Mouse (Mus musculus) gastrocnemius, postnatal 25 days (tissue): ENCODE data around the gene Tmem163. TPM values are rescaled to one million over a fixed set of nuclear protein-coding genes. Genes with fewer than 3 reads are reported as not detected.

ENCODE experiments used
- DNase-seq: peaks from one replicate; pipeline ENCODE4 v3.0.0; 2022
- total RNA-seq, 2 experiments: library from RNA; stranded (reverse); gene quantifications; 1 replicate in 1 of 2; 2 replicates in 1 of 2; pipeline ENCODE4 v1.2.3; 2021

Gene Tmem163
- total RNA-seq, 2 experiments from 2014 or later = not detected

- no peak for DNase-seq
Measured at GRCm38 (mm10) chr1:127568641-127569040, 110.7 kb downstream of the Tmem163 start.

GRCm38 (mm10) chr1:127556486-127556845, 122.9 kb downstream of the Tmem163 start:
- no peak for DNase-seq

GRCm38 (mm10) chr1:127555822-127556485, 123.4 kb downstream of the Tmem163 start:
- DNase-seq = no peak

DNA sequence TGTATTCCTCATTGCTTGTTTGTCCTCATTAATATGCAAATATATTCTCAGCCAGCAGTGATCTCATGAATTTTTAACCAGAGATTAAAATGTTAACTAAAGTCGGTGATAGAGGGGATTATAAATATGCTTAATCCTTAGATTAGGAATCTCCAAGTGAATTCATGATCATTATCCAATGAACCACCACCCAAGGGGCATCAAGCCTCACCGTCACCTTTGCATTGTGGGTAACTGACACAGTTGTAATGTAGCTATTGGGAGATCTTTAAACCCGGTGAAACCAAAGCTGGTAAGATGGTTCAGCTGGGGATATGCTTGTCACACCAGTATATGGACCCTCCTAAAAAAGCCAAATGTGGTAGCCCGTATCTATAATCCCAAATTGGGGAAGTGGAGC, 131.3 kb downstream of the Tmem163 start:
- DNase-seq = no peak

DNA sequence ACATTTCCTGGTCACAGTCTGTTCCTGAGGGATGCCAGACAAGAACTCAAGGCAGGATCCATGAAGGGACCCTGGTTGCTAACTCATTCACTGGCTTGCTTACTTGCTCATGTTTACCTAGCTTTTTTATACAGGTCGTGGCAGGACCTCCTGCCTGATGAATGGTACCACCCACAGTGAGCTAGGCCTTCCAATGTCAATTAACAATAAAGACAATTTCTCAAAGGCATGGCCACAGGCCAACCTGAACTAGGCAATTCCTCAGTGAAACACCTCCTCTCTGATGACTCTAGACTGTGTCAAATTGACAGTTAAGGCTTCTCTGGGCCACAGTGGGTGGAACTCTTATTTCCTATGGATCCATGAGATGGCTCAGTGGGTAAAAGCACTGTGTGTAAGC, 136.6 kb downstream of the Tmem163 start:
- no peak for DNase-seq

DNA sequence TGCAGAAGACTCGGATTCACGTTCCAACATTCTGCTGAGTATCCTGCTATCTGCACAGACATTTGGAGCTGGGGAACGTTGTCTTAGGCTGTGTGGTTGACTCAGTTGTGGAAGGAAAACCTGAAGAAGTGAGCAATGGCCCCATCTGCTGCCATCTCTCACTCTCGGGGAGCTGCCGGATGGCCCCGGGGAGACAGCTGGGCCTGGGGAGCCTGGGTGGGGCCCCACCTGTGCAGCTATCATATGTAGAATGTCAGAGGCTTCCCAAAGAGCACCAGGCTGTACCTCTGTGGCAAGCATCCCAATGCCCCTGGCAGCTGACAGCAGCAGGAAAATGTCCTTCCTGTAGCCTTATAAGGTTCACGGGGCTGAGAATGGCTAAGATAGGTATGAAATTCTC, 137.4 kb downstream of the Tmem163 start:
- DNase-seq = no peak

GRCm38 (mm10) chr1:127541522-127541921, 137.8 kb downstream of the Tmem163 start:
- DNase-seq = no peak

GRCm38 (mm10) chr1:127537204-127538038, 141.9 kb downstream of the Tmem163 start:
- DNase-seq = no peak

GRCm38 (mm10) chr1:127536448-127536847, 142.9 kb downstream of the Tmem163 start:
- no peak for DNase-seq

GRCm38 (mm10) chr1:127531723-127532122, 147.6 kb downstream of the Tmem163 start:
- DNase-seq = no peak

DNA sequence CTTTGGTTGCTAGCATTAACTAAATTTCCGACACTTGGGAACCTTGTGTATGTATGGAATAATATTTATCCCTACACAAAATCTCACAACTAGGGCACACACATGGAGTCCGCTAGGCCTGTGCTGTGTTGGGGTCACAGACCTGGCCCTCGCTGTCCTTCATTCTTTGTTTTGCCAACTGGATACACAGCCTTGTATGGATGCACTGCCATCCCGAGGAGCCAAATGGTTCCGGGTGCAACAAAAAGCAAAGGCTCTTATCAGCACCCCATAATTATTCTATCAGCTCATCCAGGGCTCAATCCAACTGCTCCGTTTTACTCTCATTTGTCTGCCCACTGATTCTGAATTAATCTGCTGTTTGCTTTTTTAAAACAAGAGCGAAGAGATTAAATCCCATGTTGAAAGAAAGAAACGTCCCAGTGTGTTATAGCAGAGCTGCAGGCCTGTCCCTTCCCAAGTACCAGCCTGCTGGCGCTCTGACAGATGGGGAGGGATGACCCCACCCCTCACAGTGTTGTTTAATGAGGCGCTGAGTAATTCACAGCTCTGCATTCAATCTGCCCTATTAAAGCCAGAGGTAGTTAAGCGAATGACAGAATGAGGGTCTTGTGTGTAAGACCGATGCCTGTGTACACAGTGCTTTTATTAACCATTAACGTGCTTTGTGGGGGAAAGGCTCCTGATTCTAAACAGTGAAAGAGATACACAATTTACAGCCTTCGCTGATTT, 148.3 kb downstream of the Tmem163 start:
- DNase-seq = no peak

- no peak for DNase-seq
Measured at GRCm38 (mm10) chr1:127523364-127523763, 156.0 kb downstream of the Tmem163 start.

DNA sequence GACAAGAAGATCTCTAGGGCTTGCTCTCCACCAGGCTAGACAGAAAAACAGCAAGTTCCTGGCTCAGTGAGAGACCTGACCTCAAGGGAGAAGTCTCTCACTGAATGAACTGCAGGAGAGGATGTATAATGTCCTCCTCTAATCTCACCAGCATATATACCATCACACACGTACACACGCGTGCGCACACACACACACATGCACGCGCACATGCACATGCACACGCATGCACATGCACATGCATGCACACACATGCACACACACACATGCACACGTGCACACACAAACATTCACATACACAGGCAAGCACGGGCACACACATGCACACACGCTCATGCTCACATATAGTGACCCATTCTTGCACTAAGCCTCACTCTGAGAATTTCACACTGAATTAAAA, 164.5 kb downstream of the Tmem163 start:
- DNase-seq = no peak

DNA sequence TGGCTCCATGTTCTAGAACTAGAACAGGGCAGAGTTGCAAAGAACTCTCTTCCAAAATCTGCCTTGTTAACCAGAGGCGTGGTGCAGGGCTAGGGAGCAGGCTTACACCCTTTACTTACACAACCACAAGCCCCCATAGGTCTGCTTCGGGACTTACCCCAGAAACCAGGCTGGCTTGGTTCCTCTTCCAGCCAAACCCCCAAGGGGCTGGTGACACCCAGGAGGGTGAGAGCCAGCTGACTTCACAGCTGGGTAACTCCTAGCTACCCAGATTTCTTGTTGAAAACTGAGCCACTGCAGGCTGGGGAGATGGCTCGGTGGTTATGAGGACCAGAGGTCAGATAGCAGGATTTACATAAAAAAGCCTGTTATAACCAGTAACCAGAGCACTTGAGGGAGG, 164.9 kb downstream of the Tmem163 start:
- DNase-seq = no peak

DNA sequence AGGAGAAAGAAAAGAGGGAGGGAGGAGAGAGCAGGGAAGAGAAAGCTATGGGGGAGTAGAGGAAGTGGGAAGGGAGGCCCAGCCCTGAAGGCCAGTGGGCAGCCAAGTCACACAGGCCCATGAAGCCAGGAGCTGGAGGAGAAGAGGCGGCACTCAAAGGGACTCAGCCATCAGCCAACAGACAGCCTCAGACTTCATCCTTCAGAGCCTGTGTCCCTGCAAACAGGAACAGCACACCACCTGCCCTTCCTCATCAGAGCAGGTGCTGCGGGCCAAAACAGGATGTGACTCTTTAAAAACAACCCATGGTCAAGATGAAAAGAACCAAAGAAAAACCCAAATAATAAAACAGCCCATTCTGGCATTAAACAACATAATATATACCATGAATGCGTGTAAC, 165.7 kb downstream of the Tmem163 start:
- DNase-seq = no peak

- DNase-seq = no peak
Measured at GRCm38 (mm10) chr1:127513140-127513539, 166.2 kb downstream of the Tmem163 start.

- no peak for DNase-seq
Measured at GRCm38 (mm10) chr1:127512709-127513108, 166.6 kb downstream of the Tmem163 start.

- DNase-seq = no peak
Measured at GRCm38 (mm10) chr1:127511362-127511761, 168.0 kb downstream of the Tmem163 start.

DNA sequence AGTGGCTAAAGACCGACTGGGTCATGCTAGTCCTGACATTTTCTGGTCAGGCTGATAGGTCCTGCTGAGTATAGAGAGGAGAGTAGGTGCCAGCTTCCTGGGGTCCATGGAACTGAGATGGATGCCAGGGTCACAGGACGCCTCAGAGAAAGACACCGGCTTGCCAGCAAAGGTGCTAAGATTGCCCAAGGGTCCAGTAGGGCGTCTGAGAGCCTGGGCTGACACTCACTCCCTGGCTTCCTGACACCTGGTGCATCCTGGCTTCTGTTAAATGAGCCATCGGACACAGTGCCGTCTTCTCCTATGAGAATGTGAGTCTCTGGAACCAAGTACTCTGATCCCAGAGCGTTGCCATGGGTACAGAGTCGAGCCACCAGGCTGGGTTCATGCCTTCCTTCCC, 170.4 kb downstream of the Tmem163 start:
- DNase-seq = no peak

- no peak for DNase-seq
Measured at GRCm38 (mm10) chr1:127508067-127508739, 171.1 kb downstream of the Tmem163 start.

DNA sequence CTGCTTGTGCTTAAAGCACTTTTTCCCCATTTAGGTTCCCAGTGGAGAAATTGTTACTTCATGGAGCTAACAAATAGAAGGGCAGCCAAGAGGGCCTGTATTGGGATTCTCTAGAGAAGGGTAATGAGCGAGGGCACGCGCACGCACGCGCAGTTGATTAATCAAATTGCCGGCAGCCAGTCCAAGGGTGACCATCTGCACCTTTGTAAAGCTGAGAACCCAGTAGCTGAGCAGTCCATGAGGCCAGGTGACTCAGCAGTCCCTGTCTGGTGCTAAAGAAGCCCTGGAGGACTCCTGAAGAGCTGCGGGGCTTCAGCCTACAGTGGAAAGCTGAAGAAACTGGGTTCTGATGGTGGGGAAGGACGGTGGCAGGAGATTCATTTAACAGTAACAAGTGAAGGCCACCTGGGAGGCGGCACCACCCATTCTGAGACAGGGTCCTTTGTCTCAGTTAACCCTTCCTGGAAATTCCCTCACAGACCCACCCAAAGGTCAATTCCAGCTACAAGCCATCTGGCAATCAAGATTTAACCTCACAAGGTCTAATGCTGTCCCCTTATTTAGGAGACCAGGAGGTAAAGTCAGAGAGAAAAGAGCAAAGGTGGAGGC, 172.2 kb downstream of the Tmem163 start:
- no peak for DNase-seq

DNA sequence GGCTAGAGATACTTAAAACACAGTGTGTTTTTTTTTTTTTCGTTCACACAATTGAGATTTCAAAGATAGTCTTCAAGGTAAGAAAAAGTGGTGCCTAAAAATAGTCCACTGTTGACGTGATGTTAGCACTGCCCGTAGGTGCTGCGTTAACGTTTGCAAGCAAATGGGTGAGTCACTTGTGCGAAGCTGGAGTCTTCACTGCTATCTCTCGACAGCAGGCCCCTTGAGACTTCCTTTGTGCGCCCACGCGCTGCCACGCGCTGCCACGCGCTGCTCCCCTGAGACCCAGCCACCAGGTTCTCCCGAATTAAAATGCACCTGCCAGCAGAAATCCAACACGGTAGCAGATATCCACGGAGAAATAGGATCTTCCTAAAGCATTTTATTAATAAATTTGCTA, 178.6 kb downstream of the Tmem163 start:
- DNase-seq = no peak
